Mouse (Mus musculus) C2C12 (cell line): ENCODE results near the gene Efl1.

Source experiments
- CTCF ChIP-seq: IDR thresholded peaks from one replicate; pipeline ENCODE4 v1.5.1; 2011; ENCODE audit not compliant: control insufficient read depth, insufficient read depth, insufficient read length
- FOSL1 ChIP-seq: IDR thresholded peaks from one replicate; pipeline ENCODE4 v1.8.0; 2011; ENCODE audit warnings: mild to moderate bottlenecking, low read length; ENCODE audit not compliant: poor library complexity, insufficient read depth, severe bottlenecking
- MAX ChIP-seq: IDR thresholded peaks from one replicate; pipeline ENCODE4 v1.6.1; 2011; ENCODE audit warnings: mild to moderate bottlenecking, control low read depth
- USF1 ChIP-seq: IDR thresholded peaks from one replicate; pipeline ENCODE4 v1.6.1; 2011; ENCODE audit warnings: low read depth, mild to moderate bottlenecking, control low read depth, moderate library complexity

DNA sequence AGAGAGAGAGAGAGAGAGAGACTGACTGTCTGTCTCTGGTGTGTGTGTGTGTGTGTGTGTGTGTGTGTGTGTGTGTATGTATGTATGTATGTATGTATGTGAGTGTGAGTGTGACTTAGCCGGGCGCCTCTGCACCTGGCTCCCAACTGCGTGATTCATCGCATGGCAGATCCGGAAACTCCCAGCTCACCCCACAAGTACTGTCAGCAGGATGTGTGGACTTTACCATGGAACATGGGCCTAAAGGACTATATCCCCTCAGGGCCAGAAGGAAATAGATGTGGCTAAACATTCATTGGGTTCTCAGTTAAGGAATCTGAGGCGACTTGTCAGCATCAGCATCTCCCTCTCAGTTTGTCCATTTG is 649 bp downstream of the Efl1 start:
- TF ChIP-seq USF1 (no peak), MAX (no peak), CTCF (no peak), FOSL1 (no peak)
